Mouse (Mus musculus) kidney, embryonic 14.5 days (tissue): ENCODE data around the gene Trappc3l. TPM values are rescaled to one million over a fixed set of nuclear protein-coding genes. Genes with fewer than 3 reads are reported as not detected.

Experiments used
- ATAC-seq: fragments of 200-750 bp; cut with Nextera tagmentation; 2 replicates; pipeline ENCODE4 v1.8.0; 2017; ENCODE audit warnings: moderate number of reproducible peaks, mild to moderate bottlenecking, moderate TSS enrichment, moderate library complexity; ENCODE audit not compliant: low FRiP score, low TSS enrichment
- H3K27ac ChIP-seq: fragments of 300-500 bp; sonication (generic); 2 replicates; pipeline ENCODE4 v1.5.1; 2014; ENCODE audit warnings: low read depth, mild to moderate bottlenecking, low read length, moderate library complexity, mixed read lengths
- H3K27me3 ChIP-seq: fragments of 300-500 bp; sonication (generic); 2 replicates; pipeline ENCODE4 v1.6.1; 2014; ENCODE audit warnings: mild to moderate bottlenecking, low read length; ENCODE audit not compliant: control insufficient read depth, insufficient read depth
- H3K36me3 ChIP-seq: fragments of 300-500 bp; sonication (generic); 2 replicates; pipeline ENCODE4 v1.6.1; 2014; ENCODE audit warnings: low read length, mixed read lengths; ENCODE audit not compliant: control insufficient read depth, insufficient read depth
- H3K4me1 ChIP-seq: fragments of 300-500 bp; sonication (generic); 2 replicates; pipeline ENCODE4 v1.6.1; 2014; ENCODE audit warnings: low read length, mixed read lengths; ENCODE audit not compliant: control insufficient read depth, insufficient read depth
- H3K4me2 ChIP-seq: fragments of 300-500 bp; sonication (generic); replicated peaks from 2 replicates; pipeline ENCODE4 v1.6.1; 2014; ENCODE audit warnings: low read depth, mild to moderate bottlenecking, low read length
- H3K4me3 ChIP-seq: fragments of 300-500 bp; sonication (generic); 2 replicates; pipeline ENCODE4 v1.5.1; 2014; ENCODE audit warnings: mild to moderate bottlenecking, low read length
- H3K9ac ChIP-seq: fragments of 300-500 bp; sonication (generic); 2 replicates; pipeline ENCODE4 v1.6.1; 2014; ENCODE audit warnings: low read depth, mild to moderate bottlenecking, low read length, moderate library complexity
- H3K9me3 ChIP-seq: fragments of 300-500 bp; sonication (generic); 2 replicates; pipeline ENCODE4 v1.6.1; 2016; ENCODE audit warnings: low read length; ENCODE audit not compliant: control insufficient read depth
- WGBS: fragments of 180-500 bp; shearing (Covaris S2); extraction: QIAGEN DNeasy Blood & Tissue Kit; methylation state at CpG from one replicate; pipeline ENCODE4 v1.1.7; 2014; 5-methylcytosine and 5-hydroxymethylcytosine counted together
- polyA plus RNA-seq: library from polyadenylated mRNA; unstranded; fragments of >200 nt; fragmentation: Nextera tagmentation; extraction: Ambion mirVana; gene quantifications from 2 replicates; pipeline ENCODE4 v1.2.1, GENCODE M21; 2014

The Trappc3l gene
- polyA plus RNA-seq, 1 experiment from 2014 or later = not detected

GRCm38 (mm10) chr10:34088515-34088914, 51.1 kb downstream of the Trappc3l start:
- Histone ChIP-seq H3K4me3 (no peak overlapping the region), H3K27ac (no peak overlapping the region), H3K9me3 (no peaks in the 10 kb centered on the region), H3K4me1 (no peaks in the 10 kb centered on the region), H3K36me3 (no peaks in the 10 kb centered on the region), H3K27me3 (no peaks in the 10 kb centered on the region), H3K4me2 (no peak overlapping the region), H3K9ac (no peak overlapping the region)
- no peak for ATAC-seq
- 79% methylated on average over 2 of the region's 2 CpGs for WGBS

- H3K4me3 ChIP-seq = no peak overlapping the region
- no peak for ATAC-seq
- H3K27me3 ChIP-seq = no peaks in the 10 kb centered on the region
- no peak overlapping the region for H3K9ac ChIP-seq
- H3K27ac ChIP-seq = no peak overlapping the region
- no peaks in the 10 kb centered on the region for H3K9me3 ChIP-seq
- H3K36me3 ChIP-seq = no peaks in the 10 kb centered on the region
- no peak overlapping the region for H3K4me2 ChIP-seq
- 63% methylated on average over 3 of the region's 3 CpGs for WGBS
- H3K4me1 ChIP-seq = no peaks in the 10 kb centered on the region
Observed at GRCm38 (mm10) chr10:34089517-34089916, 52.1 kb downstream of the Trappc3l start.

GRCm38 (mm10) chr10:34090481-34090880, 53.1 kb downstream of the Trappc3l start:
- WGBS = 90% methylated on average over 1 of the region's 1 CpGs
- H3K27me3 ChIP-seq = no peaks in the 10 kb centered on the region
- no peak for ATAC-seq
- H3K4me2 ChIP-seq = no peak overlapping the region
- H3K27ac ChIP-seq = no peak overlapping the region
- H3K36me3 ChIP-seq = no peaks in the 10 kb centered on the region
- H3K4me1 ChIP-seq = no peaks in the 10 kb centered on the region
- no peak overlapping the region for H3K4me3 ChIP-seq
- no peak overlapping the region for H3K9ac ChIP-seq
- H3K9me3 ChIP-seq = no peaks in the 10 kb centered on the region

- Histone ChIP-seq H3K4me2 (no peak overlapping the region), H3K27me3 (no peaks in the 10 kb centered on the region), H3K4me1 (no peaks in the 10 kb centered on the region), H3K9ac (no peak overlapping the region), H3K4me3 (no peak overlapping the region), H3K36me3 (no peaks in the 10 kb centered on the region), H3K9me3 (no peaks in the 10 kb centered on the region), H3K27ac (no peak overlapping the region)
- WGBS = 83% methylated on average over 5 of the region's 5 CpGs
- ATAC-seq = no peak
Observed at GRCm38 (mm10) chr10:34091888-34092287, 54.5 kb downstream of the Trappc3l start.

- no peak overlapping the region for H3K4me3 ChIP-seq
- no peaks in the 10 kb centered on the region for H3K9me3 ChIP-seq
- no peak overlapping the region for H3K4me2 ChIP-seq
- WGBS = 65% methylated on average over 2 of the region's 2 CpGs
- no peaks in the 10 kb centered on the region for H3K4me1 ChIP-seq
- H3K9ac ChIP-seq = no peak overlapping the region
- H3K36me3 ChIP-seq = no peaks in the 10 kb centered on the region
- no peak for ATAC-seq
- H3K27ac ChIP-seq = no peak overlapping the region
- no peaks in the 10 kb centered on the region for H3K27me3 ChIP-seq
Observed at GRCm38 (mm10) chr10:34095147-34095546, 57.8 kb downstream of the Trappc3l start.

- Histone ChIP-seq H3K4me2 (peak overlapping the region; percentile 31), H3K36me3 (no peaks in the 10 kb centered on the region), H3K27me3 (no peaks in the 10 kb centered on the region), H3K9ac (no peak overlapping the region), H3K9me3 (no peaks in the 10 kb centered on the region), H3K4me1 (no peaks in the 10 kb centered on the region), H3K4me3 (peak overlapping the region; percentile 18; the same call in 1 of the 2 replicates), H3K27ac (no peak overlapping the region)
- ATAC-seq = peak; percentile 24; the same call in 1 of the 2 replicates
- 53% methylated on average over 12 of the region's 12 CpGs for WGBS
Observed at GRCm38 (mm10) chr10:34095964-34096363, 58.6 kb downstream of the Trappc3l start.

- 31% methylated on average over 9 of the region's 9 CpGs for WGBS
- no peaks in the 10 kb centered on the region for H3K4me1 ChIP-seq
- H3K4me3 ChIP-seq = peak within 1 kb of the TSS; percentile 18; the same call in 1 of the 2 replicates
- peak within 1 kb of the TSS; percentile 31 for H3K4me2 ChIP-seq
- no peaks in the 10 kb centered on the region for H3K36me3 ChIP-seq
- no peaks in the 10 kb centered on the region for H3K9me3 ChIP-seq
- ATAC-seq = peak; percentile 81; the same call in 1 of the 2 replicates
- H3K9ac ChIP-seq = peak within 1 kb of the TSS; percentile 32
- H3K27me3 ChIP-seq = no peaks in the 10 kb centered on the region
- H3K27ac ChIP-seq = no peak within 1 kb of the TSS
Observed at GRCm38 (mm10) chr10:34096418-34096883, 59.1 kb downstream of the Trappc3l start, which contains the start of gene Calhm5. TSS of gene Calhm5 (minus strand) at chr10:34096519.

- H3K27ac ChIP-seq = no peak overlapping the region
- no peak overlapping the region for H3K4me3 ChIP-seq
- H3K9me3 ChIP-seq = no peaks in the 10 kb centered on the region
- WGBS = 87% methylated on average over 13 of the region's 13 CpGs
- H3K4me2 ChIP-seq = no peak overlapping the region
- no peak for ATAC-seq
- no peaks in the 10 kb centered on the region for H3K4me1 ChIP-seq
- no peak overlapping the region for H3K9ac ChIP-seq
- no peaks in the 10 kb centered on the region for H3K27me3 ChIP-seq
- H3K36me3 ChIP-seq = no peaks in the 10 kb centered on the region
Observed at GRCm38 (mm10) chr10:34110863-34111465, 73.6 kb downstream of the Trappc3l start.

- Histone ChIP-seq H3K9me3 (no peaks in the 10 kb centered on the region), H3K27me3 (no peaks in the 10 kb centered on the region), H3K4me3 (no peak overlapping the region), H3K36me3 (no peaks in the 10 kb centered on the region), H3K4me1 (no peaks in the 10 kb centered on the region), H3K4me2 (no peak overlapping the region), H3K27ac (no peak overlapping the region), H3K9ac (no peak overlapping the region)
- ATAC-seq = no peak
- WGBS = 62% methylated on average over 4 of the region's 4 CpGs
Observed at GRCm38 (mm10) chr10:34111964-34112738, 74.8 kb downstream of the Trappc3l start.
